ENCODE assay signal across 29 mouse cellular contexts in genomic region chr11:89419863-89420262, GRCm38 (mm10).
"Had no signal": no experiment of that assay in that cellular context is flagged by ENCODE, and none has a peak within 500 bp of the region (broad histone marks: within the 10 kb centered on the region; RNA-seq: fewer than 3 reads in every experiment).

No protein-coding gene starts in this region.

- H3K27ac ChIP-seq: left cerebral cortex, adult 2 months; limb, embryonic 10.5 days; limb, embryonic 15.5 days; liver, embryonic 14.5 days; liver, embryonic 15.5 days; macrophage; midbrain, embryonic 10.5 days; midbrain, embryonic 12.5 days; midbrain, embryonic 13.5 days; midbrain, embryonic 15.5 days; neural tube, embryonic 12.5 days had no signal

- H3K27me3 ChIP-seq: limb, embryonic 15.5 days; liver, embryonic 15.5 days; lung, embryonic 15.5 days; megakaryocyte, embryonic 14.5 days; midbrain, embryonic 12.5 days; midbrain, embryonic 13.5 days; midbrain, embryonic 15.5 days; neural tube, embryonic 12.5 days had no signal

- ATAC-seq: liver, postnatal 0 days; lung, postnatal 0 days; midbrain, embryonic 13.5 days; midbrain, embryonic 15.5 days; midbrain, embryonic 16.5 days had no signal

- H3K4me1 ChIP-seq: liver, embryonic 15.5 days; megakaryocyte, embryonic 14.5 days; midbrain, embryonic 12.5 days; midbrain, embryonic 13.5 days; midbrain, embryonic 15.5 days; neural tube, embryonic 12.5 days had no signal

- H3K9ac ChIP-seq: limb, embryonic 12.5 days; limb, embryonic 13.5 days; limb, embryonic 15.5 days; liver, embryonic 14.5 days; liver, embryonic 15.5 days; liver, postnatal 0 days; lung, embryonic 14.5 days; lung, embryonic 15.5 days; midbrain, embryonic 12.5 days; midbrain, embryonic 13.5 days; midbrain, embryonic 15.5 days; neural tube, embryonic 12.5 days had no signal

- DNase-seq: left cerebral cortex, postnatal 4 days; liver, postnatal 0 days; lung, adult 18-20 months; lung, adult 2 months; lung, embryonic 14.5 days; lung, postnatal 10 days; lung, postnatal 14 days; lung, postnatal 36 days; lung, postnatal 4 days; midbrain, embryonic 14.5 days had no signal

- H3K9me3 ChIP-seq: limb, embryonic 10.5 days; limb, embryonic 12.5 days; limb, embryonic 13.5 days; limb, embryonic 15.5 days; liver, embryonic 15.5 days; lung, embryonic 15.5 days; midbrain, embryonic 10.5 days; midbrain, embryonic 12.5 days; midbrain, embryonic 13.5 days; midbrain, embryonic 15.5 days; neural tube, embryonic 12.5 days had no signal

- H3K4me2 ChIP-seq: limb, embryonic 12.5 days; limb, embryonic 15.5 days; liver, embryonic 15.5 days; lung, embryonic 14.5 days; lung, embryonic 15.5 days; midbrain, embryonic 11.5 days; midbrain, embryonic 12.5 days; midbrain, embryonic 13.5 days; midbrain, embryonic 15.5 days; neural tube, embryonic 12.5 days had no signal

- H3K36me3 ChIP-seq: limb, embryonic 10.5 days; limb, embryonic 12.5 days; limb, embryonic 13.5 days; limb, embryonic 15.5 days; liver, embryonic 15.5 days; lung, embryonic 15.5 days; midbrain, embryonic 10.5 days; midbrain, embryonic 12.5 days; midbrain, embryonic 13.5 days; midbrain, embryonic 15.5 days; neural tube, embryonic 12.5 days had no signal

- H3K4me3 ChIP-seq: left cerebral cortex, adult 2 months; limb, embryonic 10.5 days; limb, embryonic 12.5 days; limb, embryonic 13.5 days; limb, embryonic 15.5 days; liver, embryonic 15.5 days; lung, embryonic 15.5 days; megakaryocyte, embryonic 14.5 days; midbrain, embryonic 10.5 days; midbrain, embryonic 12.5 days; midbrain, embryonic 13.5 days; midbrain, embryonic 15.5 days; myocyte; neural tube, embryonic 12.5 days had no signal
